Mouse (Mus musculus) thymus, adult 2 months (tissue): ENCODE measurements around the gene Parvb. TPM values are rescaled to one million over a fixed set of nuclear protein-coding genes. Genes with fewer than 3 reads are reported as not detected.
A peak's percentile ranks its signal among the peaks of the same experiment; 100 is the strongest.

Experiments
- DNase-seq: peaks from one replicate; pipeline ENCODE4 v3.0.0; 2021
- H3K27ac ChIP-seq: fragments of 200-500 bp; 2 replicates; pipeline ENCODE4 v1.5.1; 2012; ENCODE audit warnings: low read length, control low read depth; ENCODE audit not compliant: control insufficient read depth, insufficient read depth
- H3K27me3 ChIP-seq: fragments of 200-500 bp; 2 replicates; pipeline ENCODE4 v1.6.1; 2012; ENCODE audit warnings: mild to moderate bottlenecking, low read length, moderate library complexity, mixed read lengths; ENCODE audit not compliant: control insufficient read depth, insufficient read depth
- H3K36me3 ChIP-seq: fragments of 200-500 bp; 2 replicates; pipeline ENCODE4 v1.6.1; 2012; ENCODE audit warnings: mild to moderate bottlenecking, low read length, moderate library complexity; ENCODE audit not compliant: control insufficient read depth, insufficient read depth
- H3K4me1 ChIP-seq: fragments of 200-500 bp; replicated peaks from 2 replicates; pipeline ENCODE4 v1.6.1; 2012; ENCODE audit warnings: low read length; ENCODE audit not compliant: control insufficient read depth, insufficient read depth
- H3K4me3 ChIP-seq: fragments of 200-500 bp; 2 replicates; pipeline ENCODE4 v1.5.1; 2012; ENCODE audit warnings: mild to moderate bottlenecking, low read length, control low read depth, moderate library complexity; ENCODE audit not compliant: control insufficient read depth, insufficient read depth
- CTCF ChIP-seq: fragments of 200-500 bp; IDR thresholded peaks from 2 replicates; pipeline ENCODE4 v1.5.1; 2012; ENCODE audit warnings: mild to moderate bottlenecking, control low read depth, low read length, moderate library complexity, borderline replicate concordance; ENCODE audit not compliant: control insufficient read depth, poor library complexity, insufficient read depth; ENCODE audit errors: extremely low read depth
- POLR2A ChIP-seq: fragments of 200-500 bp; IDR thresholded peaks from 2 replicates; pipeline ENCODE4 v1.6.1; 2012; ENCODE audit warnings: mild to moderate bottlenecking, low read length, control low read depth, moderate library complexity; ENCODE audit not compliant: control insufficient read depth, poor library complexity, insufficient read depth; ENCODE audit errors: extremely low read depth
- WGBS: fragments of 180-500 bp; shearing (Covaris S2); methylation state at CpG from one replicate; pipeline ENCODE4 v1.1.7; 2018; 5-methylcytosine and 5-hydroxymethylcytosine counted together
- polyA plus RNA-seq: library from polyadenylated mRNA; depleted of rRNA; stranded (reverse); fragments of >200 nt; gene quantifications from 2 replicates; pipeline ENCODE4 v1.2.3, GENCODE M21; 2012

Gene Parvb
- polyA plus RNA-seq, 1 experiment: 6.8 TPM

- no peaks in the 10 kb centered on the region for H3K27me3 ChIP-seq
- no peaks in the 10 kb centered on the region for H3K36me3 ChIP-seq
- DNase-seq: peak; percentile 70
- peaks cover 51% of the 10 kb centered on the region for H3K4me1 ChIP-seq
- no peak overlapping the region for H3K4me3 ChIP-seq
- peak overlapping the region; percentile 41; the same call in 1 of the 2 replicates for H3K27ac ChIP-seq
- WGBS: 8% methylated on average over 15 of the region's 15 CpGs
- TF ChIP-seq CTCF (0 out of 2 replicates have a peak, but pooled peaks have one; percentile 37), POLR2A (0 out of 2 replicates have a peak, but pooled peaks have one; percentile 17)
Measured at GRCm38 (mm10) chr15:84315276-84316046, 83.6 kb downstream of the Parvb start.

GRCm38 (mm10) chr15:84319393-84319792, 87.5 kb downstream of the Parvb start:
- H3K4me3 ChIP-seq: no peak overlapping the region
- TF ChIP-seq POLR2A (no peak), CTCF (no peak)
- H3K27ac ChIP-seq: no peak overlapping the region
- peaks cover 57% of the 10 kb centered on the region for H3K4me1 ChIP-seq
- H3K27me3 ChIP-seq: no peaks in the 10 kb centered on the region
- DNase-seq: no peak
- 90% methylated on average over 4 of the region's 4 CpGs for WGBS
- no peaks in the 10 kb centered on the region for H3K36me3 ChIP-seq

GRCm38 (mm10) chr15:84321544-84322174, 89.8 kb downstream of the Parvb start:
- Histone ChIP-seq H3K27me3 (no peaks in the 10 kb centered on the region), H3K4me3 (no peak overlapping the region), H3K4me1 (peaks cover 52% of the 10 kb centered on the region), H3K36me3 (no peaks in the 10 kb centered on the region), H3K27ac (no peak overlapping the region)
- TF ChIP-seq CTCF (no peak), POLR2A (no peak)
- DNase-seq: no peak
- 36% methylated on average over 8 of the region's 8 CpGs for WGBS

- DNase-seq: peak; percentile 74
- TF ChIP-seq CTCF (no peak), POLR2A (peak; percentile 31)
- Histone ChIP-seq H3K36me3 (peaks cover 8% of the 10 kb centered on the region), H3K27ac (peak within 1 kb of the TSS; percentile 91), H3K4me3 (peak within 1 kb of the TSS; percentile 78), H3K27me3 (no peaks in the 10 kb centered on the region), H3K4me1 (peaks cover 57% of the 10 kb centered on the region)
- 6% methylated on average over 10 of the region's 10 CpGs for WGBS
Measured at GRCm38 (mm10) chr15:84323966-84324869, 92.4 kb downstream of the Parvb start, which contains the start of gene Parvg. Parvg (plus strand) TSS chr15:84324026.

- H3K4me3 ChIP-seq: peak overlapping the region; percentile 78
- TF ChIP-seq CTCF (no peak), POLR2A (no peak)
- H3K4me1 ChIP-seq: peaks cover 56% of the 10 kb centered on the region
- WGBS: 6% methylated on average over 8 of the region's 8 CpGs
- H3K36me3 ChIP-seq: peaks cover 16% of the 10 kb centered on the region
- DNase-seq: peak; percentile 27
- H3K27me3 ChIP-seq: no peaks in the 10 kb centered on the region
- peak overlapping the region; percentile 91 for H3K27ac ChIP-seq
Measured at GRCm38 (mm10) chr15:84324870-84325553, 93.2 kb downstream of the Parvb start.

- WGBS: 19% methylated on average over 12 of the region's 12 CpGs
- Histone ChIP-seq H3K27ac (peak overlapping the region; percentile 11; the same call in 1 of the 2 replicates), H3K36me3 (peaks cover 20% of the 10 kb centered on the region), H3K4me3 (peak overlapping the region; percentile 78), H3K27me3 (no peaks in the 10 kb centered on the region), H3K4me1 (peaks cover 50% of the 10 kb centered on the region)
- DNase-seq: no peak
- TF ChIP-seq POLR2A: no peak
- TF ChIP-seq CTCF: no peak
Measured at GRCm38 (mm10) chr15:84325736-84326135, 93.9 kb downstream of the Parvb start.
